Mouse (Mus musculus) right cerebral cortex, adult 2 months (tissue): ENCODE data around the gene Peg3.
A peak's percentile ranks its signal among the peaks of the same experiment; 100 is the strongest.

Experiments
- DNase-seq, 2 experiments: peaks; one replicate each; pipeline ENCODE4 v3.0.0; 2021 to 2022; ENCODE audit warnings: low spot score in 2 of 2

The Peg3 gene

GRCm38 (mm10) chr7:6709396-6709795, 20.8 kb downstream of the Peg3 start:
- DNase-seq: no peak

DNA sequence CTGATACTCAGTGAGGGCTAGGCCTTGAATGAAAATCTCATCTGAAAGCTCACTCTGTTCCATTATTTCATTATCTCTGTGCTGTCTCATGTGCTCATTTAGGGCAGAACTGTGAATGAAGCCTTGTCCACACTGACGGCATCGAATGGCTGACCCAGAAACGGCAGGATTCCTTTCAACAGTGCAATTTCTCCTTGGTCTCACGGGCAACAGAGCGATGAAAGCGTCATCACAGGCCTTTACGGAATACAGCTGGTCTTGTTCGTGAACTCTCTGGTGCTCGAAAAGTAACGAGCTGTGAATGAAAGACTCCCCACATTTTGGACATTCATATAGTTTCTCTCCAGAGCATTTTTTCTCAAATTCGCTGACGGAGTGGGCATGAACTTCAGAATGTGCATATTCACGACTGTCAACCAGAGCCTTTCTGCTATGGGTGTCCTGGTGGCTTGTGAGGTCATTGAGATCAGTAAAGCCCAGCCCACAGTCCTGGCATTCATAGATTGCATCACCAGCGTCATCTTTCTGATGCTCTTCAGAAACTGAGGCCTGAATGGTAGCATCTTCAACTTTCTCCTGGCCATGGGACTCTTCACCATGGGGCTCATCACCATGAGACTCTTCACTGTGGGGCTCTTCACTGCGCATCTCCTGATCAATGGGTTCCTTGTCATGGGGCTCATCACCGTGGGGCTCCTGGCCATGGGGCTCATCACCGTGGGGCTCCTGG, 21.6 kb downstream of the Peg3 start:
- no peak for DNase-seq

GRCm38 (mm10) chr7:6707416-6708015, 22.7 kb downstream of the Peg3 start:
- no peak for DNase-seq

DNA sequence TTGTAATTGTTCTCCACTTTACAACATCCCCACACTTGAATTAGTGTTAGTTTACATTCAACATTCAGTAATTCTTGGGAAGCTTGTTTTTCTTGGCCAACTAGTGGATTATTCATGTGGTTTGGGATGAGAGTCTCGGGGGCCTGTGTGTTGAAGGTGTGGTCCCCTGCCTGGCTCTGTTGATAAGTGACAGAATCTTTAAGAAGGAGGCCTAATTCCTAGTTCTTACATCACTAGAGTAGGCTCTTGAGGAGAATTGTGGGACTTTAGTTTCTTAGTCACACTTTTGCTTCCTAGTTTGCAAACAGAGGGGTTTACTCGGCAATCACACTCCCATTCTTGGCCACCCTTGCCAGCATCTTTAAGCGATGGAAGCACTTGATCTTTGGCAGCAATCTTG, 31.0 kb downstream of the Peg3 start:
- no peak for DNase-seq

- peak; percentile 90 for DNase-seq
Observed at GRCm38 (mm10) chr7:6696241-6697045, 33.8 kb downstream of the Peg3 start, which contains the start of gene Zim1. TSS of gene Zim1 (minus strand) at chr7:6696450.

DNA sequence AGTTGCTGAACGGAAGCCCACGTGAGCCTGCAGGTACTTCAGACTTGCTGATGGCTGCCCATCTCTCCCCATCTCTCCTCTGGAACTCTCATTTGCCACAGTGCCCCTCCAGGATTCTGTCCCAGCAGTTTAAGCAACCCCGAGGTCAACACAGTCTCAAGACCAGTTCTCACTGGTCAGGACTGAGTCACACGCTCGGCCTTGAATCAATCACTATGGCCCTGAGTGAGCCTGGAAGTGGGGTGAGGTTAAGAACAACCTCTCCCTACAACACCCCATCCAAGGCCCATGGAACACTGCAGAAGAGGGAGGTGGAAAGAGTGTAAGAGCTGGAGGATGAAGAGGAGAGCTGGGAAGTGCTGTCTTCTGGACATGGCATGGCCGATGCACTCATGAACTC, 44.7 kb downstream of the Peg3 start:
- no peak for DNase-seq

DNA sequence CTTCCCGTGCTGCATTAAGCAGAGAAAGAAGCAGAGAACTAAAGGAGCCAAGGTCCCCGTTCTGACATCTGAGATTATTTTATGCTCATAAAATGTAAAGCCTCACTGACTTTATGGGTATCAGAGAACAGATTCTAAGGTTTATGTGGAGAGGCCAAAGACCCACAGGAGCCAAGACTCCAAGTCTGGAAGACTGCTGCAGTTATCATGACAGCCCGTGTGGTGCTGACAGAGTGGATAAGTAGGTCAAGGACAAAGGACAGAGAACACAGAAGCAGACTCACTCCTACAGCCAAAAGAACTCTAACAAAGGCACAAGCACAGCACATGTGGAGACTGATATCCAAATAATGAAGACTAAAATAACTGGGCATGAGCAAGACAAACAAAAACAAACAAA, 63.5 kb downstream of the Peg3 start:
- no peak for DNase-seq

GRCm38 (mm10) chr7:6663430-6663829, 66.8 kb downstream of the Peg3 start:
- peak in 1 of 2 experiments; percentile 3 for DNase-seq

DNA sequence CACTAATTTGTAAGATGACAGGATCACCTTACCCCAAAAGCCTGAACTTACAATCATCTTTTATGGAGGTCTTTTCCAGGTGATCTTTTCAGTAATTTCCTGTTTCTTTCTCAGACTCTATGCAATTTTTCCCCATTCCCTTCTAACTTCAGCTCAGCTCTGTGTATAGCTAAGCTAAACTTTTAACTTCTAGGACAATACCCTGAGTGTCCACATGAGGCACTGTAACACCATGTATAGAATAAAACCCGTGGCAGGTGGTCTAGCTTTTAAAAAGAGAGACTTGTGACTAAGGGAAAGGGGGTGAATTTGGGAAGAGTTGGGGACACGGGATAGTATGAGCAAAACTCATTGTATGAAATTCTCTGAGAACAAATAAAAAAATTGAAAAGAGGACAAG, 70.6 kb downstream of the Peg3 start:
- peak; percentile 4 to 46 for DNase-seq

GRCm38 (mm10) chr7:6658606-6659005, 71.6 kb downstream of the Peg3 start:
- no peak for DNase-seq
